Comparison of ENCODE assay signal across 11 mouse cellular contexts in genomic region chr4:102977778-102978321, GRCm38 (mm10). TPM values are rescaled to one million over a fixed set of nuclear protein-coding genes. Genes with fewer than 3 reads are reported as not detected.
DNase-seq lines count a peak whose midpoint lies in the region; ATAC-seq lines count a peak whose summit lies in the region.
"Had no signal": no experiment of that assay in that cellular context is flagged by ENCODE, and none has a peak within 500 bp of the region (broad histone marks: within the 10 kb centered on the region; RNA-seq: fewer than 3 reads in every experiment).

No protein-coding gene starts in this region.

- no peak for ATAC-seq in kidney, embryonic 16.5 days (ENCODE audit: low FRiP score, low TSS enrichment)
- ATAC-seq in embryonic facial prominence, embryonic 12.5 days (ENCODE audit: insufficient number of reproducible peaks, insufficient read depth, low FRiP score, low TSS enrichment), result no peak
- ATAC-seq in intestine, embryonic 15.5 days, result no peak
- ATAC-seq in neural tube, embryonic 12.5 days (ENCODE audit: low FRiP score, low read depth), result 0 out of 2 replicates have a peak, but pooled peaks have one; percentile 14

- H3K9ac ChIP-seq in kidney, embryonic 16.5 days (replicated peaks; ENCODE audit: low read length), result no peak overlapping the region
- no peak overlapping the region for H3K9ac ChIP-seq in embryonic facial prominence, embryonic 12.5 days
- H3K9ac ChIP-seq in intestine, embryonic 15.5 days, result no peak overlapping the region
- no peak overlapping the region for H3K9ac ChIP-seq in neural tube, embryonic 12.5 days

- peak overlapping the region; percentile 58 for H3K4me2 ChIP-seq in kidney, embryonic 16.5 days (replicated peaks; ENCODE audit: low read depth, low read length)
- peak overlapping the region; percentile 74 for H3K4me2 ChIP-seq in embryonic facial prominence, embryonic 12.5 days (replicated peaks)
- peak overlapping the region; percentile 64 for H3K4me2 ChIP-seq in intestine, embryonic 15.5 days (replicated peaks)
- H3K4me2 ChIP-seq in neural tube, embryonic 12.5 days (replicated peaks), result peak overlapping the region; percentile 64

- WGBS in kidney, embryonic 16.5 days, result 11% methylated on average over 16 of the region's 16 CpGs
- 12% methylated on average over 16 of the region's 16 CpGs for WGBS in embryonic facial prominence, embryonic 12.5 days
- WGBS in intestine, embryonic 15.5 days, result 9% methylated on average over 16 of the region's 16 CpGs
- WGBS in neural tube, embryonic 12.5 days, result 12% methylated on average over 16 of the region's 16 CpGs

- H3K27ac ChIP-seq in kidney, embryonic 16.5 days (ENCODE audit: low read length), result no peak overlapping the region
- no peak overlapping the region for H3K27ac ChIP-seq in embryonic facial prominence, embryonic 12.5 days
- H3K27ac ChIP-seq in intestine, embryonic 15.5 days, result no peak overlapping the region
- H3K27ac ChIP-seq in neural tube, embryonic 12.5 days, result no peak overlapping the region

- H3K4me1 ChIP-seq in kidney, embryonic 16.5 days (ENCODE audit: insufficient read depth, low read length), result peaks cover 12% of the 10 kb centered on the region; the same call in 1 of the 2 replicates
- peaks cover 13% of the 10 kb centered on the region; the same call in 1 of the 2 replicates for H3K4me1 ChIP-seq in embryonic facial prominence, embryonic 12.5 days
- peaks cover 4% of the 10 kb centered on the region; the same call in 1 of the 2 replicates for H3K4me1 ChIP-seq in intestine, embryonic 15.5 days (replicated peaks)
- peaks cover 15% of the 10 kb centered on the region for H3K4me1 ChIP-seq in neural tube, embryonic 12.5 days

- peaks cover 6% of the 10 kb centered on the region; the same call in 1 of the 2 replicates for H3K27me3 ChIP-seq in kidney, embryonic 16.5 days (ENCODE audit: insufficient read depth, low read length)
- no peaks in the 10 kb centered on the region for H3K27me3 ChIP-seq in embryonic facial prominence, embryonic 12.5 days
- H3K27me3 ChIP-seq in intestine, embryonic 15.5 days (replicated peaks), result no peaks in the 10 kb centered on the region
- peaks cover 5% of the 10 kb centered on the region; the same call in 1 of the 2 replicates for H3K27me3 ChIP-seq in neural tube, embryonic 12.5 days (replicated peaks)

- H3K9me3 ChIP-seq in kidney, embryonic 16.5 days (ENCODE audit: low read length), result no peaks in the 10 kb centered on the region
- no peaks in the 10 kb centered on the region for H3K9me3 ChIP-seq in embryonic facial prominence, embryonic 12.5 days
- H3K9me3 ChIP-seq in intestine, embryonic 15.5 days, result no peaks in the 10 kb centered on the region
- no peaks in the 10 kb centered on the region for H3K9me3 ChIP-seq in neural tube, embryonic 12.5 days

- H3K36me3 ChIP-seq in kidney, embryonic 16.5 days (ENCODE audit: insufficient read depth, low read length), result no peaks in the 10 kb centered on the region
- no peaks in the 10 kb centered on the region for H3K36me3 ChIP-seq in embryonic facial prominence, embryonic 12.5 days
- H3K36me3 ChIP-seq in intestine, embryonic 15.5 days, result no peaks in the 10 kb centered on the region
- no peaks in the 10 kb centered on the region for H3K36me3 ChIP-seq in neural tube, embryonic 12.5 days

- H3K4me3 ChIP-seq in kidney, embryonic 16.5 days (ENCODE audit: low read length), result peak overlapping the region; percentile 21; the same call in 1 of the 2 replicates
- H3K4me3 ChIP-seq in embryonic facial prominence, embryonic 12.5 days, result peak overlapping the region; percentile 33
- H3K4me3 ChIP-seq in intestine, embryonic 15.5 days (replicated peaks), result no peak overlapping the region
- peak overlapping the region; percentile 23; the same call in 1 of the 2 replicates for H3K4me3 ChIP-seq in neural tube, embryonic 12.5 days
- H3K4me3 ChIP-seq: myocyte had no signal

- no peak for DNase-seq in kidney, adult 11 months
- DNase-seq in thymus, adult 18-20 months, result no peak
- no peak for DNase-seq in right cerebral cortex, postnatal 10 days (ENCODE audit: low spot score in 2 of 2)
- DNase-seq in gastrocnemius, adult 8-10 months (ENCODE audit: low spot score in 2 of 2), result no peak
- DNase-seq: cerebellum, adult 9-10 months had no signal

RNA-seq across cellular contexts. Expression of gene Tctex1d1, which starts 0.6 kb away (rescaled TPM):
- 0.51 and 0.61 TPM in 2 replicates for polyA plus RNA-seq in kidney, embryonic 16.5 days (2015; fragmentation: Nextera tagmentation; extraction: Ambion mirVana)
- 1.4 and 1.6 TPM in 2 replicates for polyA plus RNA-seq in embryonic facial prominence, embryonic 12.5 days (2016; fragmentation: Nextera tagmentation; extraction: Ambion mirVana)
- polyA plus RNA-seq in intestine, embryonic 15.5 days (2015; fragmentation: Nextera tagmentation; extraction: Ambion mirVana), result 0.51 and 0.58 TPM in 2 replicates
- 0.70 and 1.2 TPM in 2 replicates for polyA plus RNA-seq in neural tube, embryonic 12.5 days (2016; fragmentation: Nextera tagmentation; extraction: Ambion mirVana)
- total RNA-seq in gastrocnemius, adult 8-10 months (2022), result not detected
- total RNA-seq: MEL had no signal
- polyA plus RNA-seq: myocyte had no signal

RNA-seq across cellular contexts. Expression of gene Insl5, which starts 48.8 kb away (rescaled TPM):
- polyA plus RNA-seq in kidney, embryonic 16.5 days (2015; fragmentation: Nextera tagmentation; extraction: Ambion mirVana), result not detected in 2 replicates
- 0.24 TPM in 1 of 2 replicates, not detected in the other for polyA plus RNA-seq in embryonic facial prominence, embryonic 12.5 days (2016; fragmentation: Nextera tagmentation; extraction: Ambion mirVana)
- 0.64 and 1.8 TPM in 2 replicates for polyA plus RNA-seq in intestine, embryonic 15.5 days (2015; fragmentation: Nextera tagmentation; extraction: Ambion mirVana)
- 0.29 TPM in 1 of 2 replicates, not detected in the other for polyA plus RNA-seq in neural tube, embryonic 12.5 days (2016; fragmentation: Nextera tagmentation; extraction: Ambion mirVana)
- not detected for total RNA-seq in gastrocnemius, adult 8-10 months (2022)
- total RNA-seq: MEL had no signal
- polyA plus RNA-seq: myocyte had no signal
